Mouse (Mus musculus) adrenal gland, adult 2 months (tissue): ENCODE data around the gene Smg6. TPM values are rescaled to one million over a fixed set of nuclear protein-coding genes. Genes with fewer than 3 reads are reported as not detected.

Experiments used
- DNase-seq: peaks from one replicate; pipeline ENCODE4 v3.0.0; 2021
- polyA plus RNA-seq: library from polyadenylated mRNA; depleted of rRNA; stranded (reverse); fragments of >200 nt; gene quantifications from 2 replicates; pipeline ENCODE4 v1.2.3, GENCODE M21; 2012
- total RNA-seq, 2 experiments: library from RNA; stranded (reverse); gene quantifications; 2 replicates each; pipeline ENCODE4 v1.2.3; 2021

The Smg6 gene
- total and polyA plus RNA-seq, 3 experiments, result 19.7 to 32.6 (median 20.9) TPM

DNA sequence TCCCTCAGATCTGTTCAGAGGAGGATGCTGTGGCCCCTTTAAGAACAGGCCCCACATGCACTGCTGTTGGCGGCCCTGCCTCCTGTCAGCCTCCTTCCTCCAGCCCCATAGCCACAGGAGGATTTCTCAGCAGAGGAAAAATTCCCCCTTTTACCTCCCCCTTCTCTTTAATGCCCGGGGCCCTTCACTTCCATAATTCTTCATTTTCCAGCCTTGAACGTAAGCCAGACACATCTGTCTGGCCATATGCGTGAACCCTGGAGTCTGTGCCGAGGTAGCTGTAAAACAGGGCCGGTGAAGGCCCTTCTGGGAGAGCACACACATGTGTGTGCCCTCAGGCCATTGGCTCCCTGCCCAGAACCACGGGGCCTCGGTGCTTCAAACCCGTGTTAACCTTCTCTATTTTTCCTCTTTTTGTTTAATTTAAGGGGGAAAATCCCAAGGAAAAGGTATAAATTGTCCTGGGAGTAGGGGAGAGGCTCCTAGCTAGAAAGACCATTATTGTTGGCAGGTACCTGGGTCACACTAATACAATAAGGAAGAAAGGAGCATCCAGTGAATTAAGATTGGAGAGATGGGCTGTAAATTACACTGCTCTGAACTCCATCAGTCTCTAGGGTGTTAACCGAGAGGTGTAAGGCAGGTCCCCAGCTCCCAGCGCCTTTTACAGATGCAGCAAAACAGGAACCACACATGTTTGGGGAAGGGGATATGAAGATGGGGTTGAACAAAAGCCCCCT is 221.7 kb downstream of the Smg6 start:
- DNase-seq, result peak; percentile 51

DNA sequence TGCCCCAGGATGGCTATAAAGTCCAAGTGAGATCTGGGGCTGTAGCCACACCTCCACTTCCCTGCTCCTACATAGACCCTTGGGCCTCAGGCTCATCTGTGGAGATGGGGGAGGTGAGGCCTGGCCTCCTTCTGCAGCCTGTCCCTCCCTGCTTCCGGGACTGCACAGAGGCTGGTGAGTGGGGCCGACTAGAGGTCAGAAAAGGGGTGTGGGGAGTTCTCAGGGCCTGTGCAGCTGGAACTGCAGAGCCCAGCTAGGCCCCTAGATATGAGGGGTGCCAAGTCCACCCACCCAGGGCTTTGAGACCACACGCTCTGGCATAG is 222.2 kb downstream of the Smg6 start:
- DNase-seq, result no peak

DNA sequence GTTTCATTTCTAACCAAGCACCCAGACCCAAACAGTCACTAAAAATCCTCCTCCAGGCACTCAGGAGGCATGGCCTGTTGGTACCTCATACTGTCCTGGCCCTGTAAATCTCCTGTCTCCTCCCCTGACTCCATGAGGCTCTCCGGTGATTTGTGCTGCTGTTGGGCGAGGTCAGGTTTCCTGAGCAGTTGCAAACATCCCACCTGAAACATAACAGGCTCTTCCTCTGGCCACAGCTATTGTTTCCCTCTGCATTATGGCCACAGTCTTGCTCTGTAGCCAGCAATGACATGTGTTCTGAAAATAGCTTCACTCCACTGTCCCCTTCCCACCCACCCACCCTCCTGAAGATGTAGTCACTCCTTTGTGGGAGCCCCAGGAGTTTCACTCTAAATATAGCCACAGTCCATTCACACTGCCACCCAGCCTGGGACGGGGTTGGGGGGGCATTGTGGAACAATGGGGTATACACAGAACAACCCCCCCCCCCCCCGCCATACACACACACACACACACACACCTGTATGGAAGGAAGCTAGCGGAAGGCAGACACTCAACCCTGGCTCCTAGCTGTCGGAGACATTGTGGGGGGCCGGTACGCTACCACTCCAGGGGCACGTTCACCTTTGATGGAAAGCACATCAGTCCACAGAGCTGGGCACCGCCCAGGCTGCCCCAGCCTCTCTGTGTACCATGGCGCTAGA is 222.9 kb downstream of the Smg6 start:
- DNase-seq, result no peak

DNA sequence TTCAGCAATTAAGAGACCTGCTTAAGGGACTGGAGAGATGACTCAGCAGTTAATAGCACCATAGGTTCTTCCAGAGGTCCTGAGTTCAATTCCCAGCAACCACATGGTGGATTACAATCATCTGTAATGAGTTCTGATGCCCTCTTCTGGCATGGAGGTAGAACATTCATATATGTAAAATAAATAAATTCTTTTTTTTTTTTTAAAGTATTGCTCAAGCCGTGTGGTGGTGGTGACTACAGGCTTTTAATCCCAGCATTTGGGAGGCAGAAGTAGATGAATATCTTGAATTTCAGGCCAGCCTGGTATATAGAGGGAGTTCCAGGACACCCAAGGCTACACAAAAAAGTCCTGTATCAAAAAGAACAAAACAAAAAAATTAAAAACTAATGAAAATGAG is 224.7 kb downstream of the Smg6 start:
- DNase-seq, result no peak

DNA sequence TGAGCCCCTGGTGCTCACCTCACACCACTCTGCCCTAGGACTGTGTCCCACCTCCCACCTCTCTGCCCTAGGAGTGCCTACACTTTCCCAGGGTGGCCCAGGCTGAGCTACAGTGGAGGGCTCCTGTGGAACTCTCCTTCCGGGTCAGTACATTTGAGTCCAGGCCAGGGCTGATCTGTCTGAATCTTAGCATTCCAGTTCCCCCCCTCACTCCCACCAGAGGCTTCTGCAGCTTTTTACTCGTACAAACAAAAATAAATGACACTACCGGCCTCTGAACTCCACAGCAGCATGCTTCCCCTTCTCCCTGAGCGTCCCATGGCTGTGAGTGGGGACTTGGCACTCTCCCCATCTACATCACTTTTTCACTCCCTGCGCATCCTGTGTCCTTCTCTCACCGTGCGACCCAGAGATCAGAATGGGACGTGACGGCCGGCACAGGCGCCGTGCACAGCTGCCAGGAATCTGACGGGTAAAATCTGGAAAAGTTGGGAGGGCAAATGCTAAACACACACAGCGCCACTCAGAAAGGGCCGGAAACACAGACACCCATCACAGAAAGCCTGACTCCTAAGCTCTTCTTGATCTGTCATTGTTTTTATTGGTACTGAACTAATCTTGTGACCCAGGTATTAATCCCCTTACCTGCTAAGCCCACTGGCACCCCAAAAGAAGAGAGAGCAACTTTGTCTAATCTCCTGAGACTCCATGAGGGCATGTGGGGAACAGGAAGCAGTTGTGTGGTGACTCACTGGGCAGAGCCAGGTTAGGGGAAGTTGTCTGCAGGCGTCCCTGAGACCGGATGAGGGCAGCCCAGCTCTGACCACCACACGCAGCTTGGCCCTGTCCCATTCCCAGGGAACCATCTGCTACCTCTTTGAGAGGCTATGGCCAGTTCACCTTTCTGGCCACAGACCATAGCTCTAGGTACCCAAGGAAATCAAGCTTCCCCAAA is 227.3 kb downstream of the Smg6 start:
- peak; percentile 42 for DNase-seq

DNA sequence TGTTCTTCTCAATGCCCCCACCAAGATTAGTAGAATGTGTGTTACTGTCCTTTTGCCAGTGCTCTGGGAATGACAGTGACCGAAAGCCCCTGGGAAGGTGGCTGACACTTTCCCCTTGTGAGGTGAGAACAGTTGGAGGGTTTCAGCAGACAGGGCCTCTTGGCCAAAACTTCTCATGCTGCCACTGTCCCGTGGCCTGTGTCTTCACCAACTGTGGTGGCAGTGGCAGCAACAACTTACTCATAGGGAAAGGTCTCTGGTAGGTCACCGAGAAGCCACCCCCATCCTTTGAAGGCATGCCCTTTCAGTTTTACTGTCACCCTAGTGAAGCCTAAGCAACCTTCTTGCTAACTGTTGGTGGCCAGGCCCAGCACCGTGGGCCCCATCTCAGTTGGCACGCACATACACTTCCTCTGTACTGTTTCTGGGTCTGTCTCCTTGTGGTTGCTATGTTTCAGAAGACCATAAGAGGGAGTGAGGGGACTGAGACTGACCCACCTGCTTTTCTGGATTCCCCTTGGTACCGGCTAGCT is 228.5 kb downstream of the Smg6 start:
- no peak for DNase-seq

DNA sequence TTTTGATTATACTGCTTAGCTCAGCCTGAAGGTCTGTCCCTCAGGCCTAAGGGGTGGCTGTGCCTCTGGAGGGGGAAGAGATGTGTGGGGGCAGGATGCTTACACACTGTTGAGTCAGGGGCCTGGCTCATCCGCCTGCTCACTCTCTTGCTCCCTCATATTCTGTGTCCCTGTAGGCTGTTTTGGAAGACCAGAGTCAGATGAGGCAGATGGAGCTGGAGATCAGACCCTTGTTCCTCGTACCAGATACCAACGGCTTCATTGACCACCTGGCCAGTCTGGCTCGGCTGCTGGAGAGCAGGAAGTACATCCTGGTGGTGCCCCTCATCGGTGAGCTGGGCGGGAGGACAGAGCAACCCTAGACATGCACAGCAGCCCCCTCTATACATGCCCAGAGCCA is 230.4 kb downstream of the Smg6 start:
- DNase-seq, result no peak

DNA sequence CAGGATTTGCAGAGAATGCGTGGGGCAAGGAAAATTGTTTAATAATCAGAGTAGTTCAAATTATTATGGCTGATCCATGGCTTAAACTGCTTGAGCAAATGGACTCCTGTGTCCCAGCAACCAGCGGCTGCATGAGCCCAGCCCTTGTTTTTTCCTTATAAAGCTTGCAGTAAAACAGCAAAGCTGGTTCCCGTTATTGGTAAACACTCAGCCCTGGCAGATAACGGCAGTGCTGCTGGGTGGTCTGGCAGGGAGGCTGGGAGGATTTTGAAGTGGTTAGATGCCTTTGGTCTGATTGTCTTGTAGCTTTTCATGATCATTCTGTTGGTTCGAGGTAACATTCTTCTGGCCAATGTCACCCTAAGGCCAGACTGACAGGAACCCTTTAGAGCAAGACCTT is 230.8 kb downstream of the Smg6 start:
- DNase-seq, result no peak

DNA sequence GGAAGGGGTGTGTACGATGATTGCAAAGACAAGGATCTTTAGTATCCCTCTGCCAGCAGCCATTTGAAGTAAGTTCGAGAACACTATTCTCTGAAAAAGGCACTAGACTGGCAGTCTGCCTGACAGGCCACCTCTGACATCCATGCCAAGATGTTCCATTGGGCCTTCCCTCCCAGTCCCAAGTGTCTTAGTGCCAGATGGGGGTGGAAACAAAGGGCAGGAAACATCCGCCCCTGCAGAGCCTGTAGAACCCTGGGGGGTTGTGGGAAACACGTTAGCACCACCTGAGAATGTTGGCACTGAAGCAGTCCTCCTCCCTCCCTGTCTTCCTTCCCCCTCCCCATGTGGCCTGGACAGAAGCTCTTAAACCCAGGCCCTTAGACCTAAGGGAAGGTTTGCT is 231.4 kb downstream of the Smg6 start:
- no peak for DNase-seq

DNA sequence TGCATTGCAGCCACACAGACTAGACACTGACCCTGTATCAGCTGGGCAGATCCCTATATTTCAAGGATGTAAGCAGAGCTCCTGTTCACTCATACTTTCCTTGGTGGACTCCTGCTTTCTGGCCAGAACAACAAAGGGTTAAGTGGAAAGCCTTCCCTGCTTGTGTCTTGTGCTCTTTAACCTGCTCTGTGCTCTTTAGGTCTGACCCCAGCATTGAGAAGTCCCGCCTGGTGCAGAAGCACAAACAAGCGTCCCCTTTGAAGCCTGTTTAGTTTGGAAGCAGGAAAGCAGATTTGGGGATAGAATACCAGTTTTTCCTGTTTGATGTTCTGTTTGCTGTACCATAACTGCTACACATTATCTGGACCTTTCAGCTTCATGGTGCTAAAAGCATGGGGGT is 232.3 kb downstream of the Smg6 start:
- DNase-seq, result no peak

DNA sequence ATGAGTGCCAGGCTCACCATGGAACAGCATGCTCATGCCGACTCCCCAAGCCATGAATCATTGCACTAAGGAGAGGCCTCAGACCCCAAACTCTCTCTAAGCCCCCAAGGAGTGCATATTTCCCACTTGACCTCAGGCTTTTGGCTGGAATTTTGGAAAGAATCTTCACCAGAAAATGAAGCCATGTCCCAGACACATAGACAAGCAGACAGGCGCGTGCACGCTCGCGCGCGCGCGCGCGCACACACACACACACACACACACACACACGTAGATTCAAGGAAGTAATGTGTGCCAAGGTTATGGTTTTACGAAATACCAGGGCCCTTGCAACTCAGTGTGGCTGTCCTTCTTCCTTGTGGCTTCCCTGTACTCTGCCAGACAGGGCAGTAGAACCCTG is 232.8 kb downstream of the Smg6 start:
- peak; percentile 54 for DNase-seq

DNA sequence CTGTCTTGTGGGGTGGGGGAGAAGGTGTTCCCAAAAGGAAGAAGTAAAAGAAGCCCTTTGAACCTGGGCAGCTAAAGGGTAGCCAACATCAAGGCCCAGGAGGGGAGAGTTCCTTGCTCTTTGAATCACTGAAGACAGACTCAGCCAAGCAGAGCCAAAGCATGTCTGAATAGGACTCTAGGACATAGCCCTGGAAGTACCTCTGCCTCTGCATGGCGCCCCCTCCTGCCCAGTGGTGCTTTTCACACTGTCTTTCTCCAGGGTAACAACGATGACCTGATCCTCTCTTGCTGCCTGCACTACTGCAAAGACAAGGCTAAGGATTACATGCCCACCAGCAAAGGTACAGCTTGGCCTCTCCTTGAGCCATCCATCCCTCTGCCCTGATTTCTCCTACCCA is 233.9 kb downstream of the Smg6 start:
- DNase-seq, result peak; percentile 50

DNA sequence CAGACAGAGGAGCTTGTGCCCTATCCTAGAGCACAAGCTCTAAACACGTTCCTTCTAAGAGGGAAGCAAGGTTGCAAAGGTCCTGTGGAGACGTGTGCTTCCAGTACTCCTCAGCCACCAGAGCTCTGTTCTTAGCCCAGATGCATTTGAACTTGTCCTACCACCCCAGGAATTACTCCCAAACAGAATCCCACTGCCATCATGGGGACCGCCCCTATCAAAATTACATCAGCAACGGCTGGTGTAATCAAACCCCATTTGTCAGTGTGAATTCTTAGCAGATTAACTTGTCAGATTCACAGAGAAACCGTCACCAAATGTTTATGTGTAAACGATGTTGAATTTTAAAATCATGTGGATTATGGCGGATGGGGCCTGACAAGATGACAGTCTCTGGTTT is 235.3 kb downstream of the Smg6 start:
- DNase-seq, result no peak

DNA sequence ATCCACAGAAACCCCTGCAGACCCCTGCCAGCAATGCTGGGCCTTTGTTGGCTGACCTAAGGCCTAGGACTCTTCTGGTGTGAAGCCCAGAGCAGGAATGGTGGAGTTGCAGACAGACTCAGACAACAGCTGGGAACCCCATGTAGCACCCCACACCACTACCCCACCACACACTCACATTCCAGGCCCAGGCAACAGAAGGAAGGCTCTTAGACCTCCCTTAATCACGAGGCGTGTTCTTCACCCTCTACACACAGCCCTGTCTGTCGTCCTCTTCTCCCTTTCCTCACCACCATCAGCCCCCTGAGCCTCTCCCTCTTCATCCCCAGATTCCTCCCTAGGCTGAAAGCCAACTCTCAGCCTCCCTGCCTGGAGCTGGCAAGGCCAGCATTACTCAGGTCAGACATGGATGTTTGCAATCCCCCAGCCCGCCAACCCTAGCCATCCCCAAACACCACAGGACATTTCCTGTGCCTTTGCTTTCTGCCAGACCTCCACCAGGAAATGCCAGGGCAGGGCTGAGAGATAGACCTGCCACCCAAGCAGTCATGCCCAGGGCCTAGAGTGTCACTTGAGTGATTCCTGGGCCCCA is 235.9 kb downstream of the Smg6 start:
- DNase-seq, result no peak

DNA sequence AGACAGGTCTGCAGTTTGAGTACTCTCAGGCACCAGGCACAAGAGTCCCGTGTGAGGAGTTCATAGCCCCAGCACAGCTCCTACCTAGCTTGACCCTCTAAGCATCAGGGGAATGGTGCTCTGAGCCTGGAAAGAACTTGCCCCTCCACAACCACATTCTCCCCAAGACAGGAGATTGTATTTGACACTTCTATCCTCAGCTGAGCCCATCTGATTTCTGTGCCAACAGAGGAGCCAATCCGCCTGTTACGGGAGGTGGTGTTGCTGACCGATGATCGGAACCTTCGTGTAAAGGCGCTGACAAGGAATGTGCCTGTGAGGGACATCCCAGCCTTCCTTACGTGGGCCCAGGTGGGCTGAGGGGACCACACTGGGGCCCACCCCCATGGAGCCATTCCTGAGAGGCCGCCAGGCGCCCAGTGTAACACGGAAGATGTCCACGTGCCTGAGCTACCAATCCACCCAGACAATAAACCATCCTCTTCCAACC is 237.0 kb downstream of the Smg6 start:
- no peak for DNase-seq

DNA sequence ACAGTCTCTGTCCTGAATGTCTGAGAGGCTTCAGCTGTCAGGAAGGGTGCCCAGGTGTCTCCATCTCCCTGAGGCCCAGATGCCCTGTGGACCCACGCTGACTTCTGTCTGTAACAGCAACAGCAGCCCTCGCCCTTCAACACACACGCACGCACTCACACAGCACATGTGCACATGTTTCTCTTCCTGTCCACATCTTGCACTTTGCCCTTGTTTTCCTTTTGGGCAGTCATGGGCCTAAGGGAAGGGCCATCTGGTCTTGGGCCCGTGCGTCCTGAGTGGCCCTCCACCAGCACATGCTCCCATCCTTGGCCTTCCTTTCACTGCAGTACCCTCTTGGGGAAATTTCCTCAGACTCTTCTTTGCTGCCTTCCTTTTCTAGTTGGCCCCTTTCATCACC is 237.8 kb downstream of the Smg6 start:
- no peak for DNase-seq

DNA sequence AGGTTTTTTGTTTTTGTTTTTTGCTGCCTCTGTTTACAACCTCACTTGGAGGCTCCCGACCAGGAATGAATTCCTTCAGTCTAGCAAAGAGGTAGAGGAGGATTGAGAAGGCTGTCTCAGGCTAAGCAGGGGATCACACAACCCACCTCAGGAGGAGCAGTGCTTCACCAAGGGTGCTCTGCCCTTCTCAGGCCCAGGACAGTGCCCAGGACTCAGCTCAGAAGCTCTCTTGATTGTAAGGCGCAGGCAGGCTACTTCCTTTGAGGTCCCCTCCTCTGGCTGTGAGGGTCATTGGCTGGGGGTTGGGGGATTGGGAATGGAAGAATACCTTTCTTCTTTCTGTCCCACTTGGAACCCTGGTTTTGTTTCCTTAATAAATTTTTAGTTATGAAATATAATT is 238.4 kb downstream of the Smg6 start:
- no peak for DNase-seq

DNA sequence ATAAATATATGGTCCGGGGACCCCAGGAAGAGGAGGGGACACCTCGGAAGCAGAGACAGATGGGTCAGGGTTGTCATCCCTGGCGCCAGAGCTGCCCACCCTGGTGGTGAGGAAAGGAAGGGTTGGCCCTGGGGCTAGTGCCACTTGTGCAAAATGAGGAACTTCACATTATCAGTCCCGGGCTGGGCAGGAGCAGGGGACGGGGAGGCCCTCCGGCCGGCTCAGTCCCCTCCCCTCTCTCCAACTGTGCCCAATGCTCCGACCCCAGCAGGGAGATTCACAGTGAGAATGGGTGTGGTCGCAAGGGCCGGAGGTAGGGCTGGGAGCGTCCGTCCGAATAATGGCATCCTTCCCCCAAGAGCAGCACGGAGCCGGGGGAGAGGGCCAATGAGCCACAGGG is 239.1 kb downstream of the Smg6 start:
- DNase-seq, result no peak

DNA sequence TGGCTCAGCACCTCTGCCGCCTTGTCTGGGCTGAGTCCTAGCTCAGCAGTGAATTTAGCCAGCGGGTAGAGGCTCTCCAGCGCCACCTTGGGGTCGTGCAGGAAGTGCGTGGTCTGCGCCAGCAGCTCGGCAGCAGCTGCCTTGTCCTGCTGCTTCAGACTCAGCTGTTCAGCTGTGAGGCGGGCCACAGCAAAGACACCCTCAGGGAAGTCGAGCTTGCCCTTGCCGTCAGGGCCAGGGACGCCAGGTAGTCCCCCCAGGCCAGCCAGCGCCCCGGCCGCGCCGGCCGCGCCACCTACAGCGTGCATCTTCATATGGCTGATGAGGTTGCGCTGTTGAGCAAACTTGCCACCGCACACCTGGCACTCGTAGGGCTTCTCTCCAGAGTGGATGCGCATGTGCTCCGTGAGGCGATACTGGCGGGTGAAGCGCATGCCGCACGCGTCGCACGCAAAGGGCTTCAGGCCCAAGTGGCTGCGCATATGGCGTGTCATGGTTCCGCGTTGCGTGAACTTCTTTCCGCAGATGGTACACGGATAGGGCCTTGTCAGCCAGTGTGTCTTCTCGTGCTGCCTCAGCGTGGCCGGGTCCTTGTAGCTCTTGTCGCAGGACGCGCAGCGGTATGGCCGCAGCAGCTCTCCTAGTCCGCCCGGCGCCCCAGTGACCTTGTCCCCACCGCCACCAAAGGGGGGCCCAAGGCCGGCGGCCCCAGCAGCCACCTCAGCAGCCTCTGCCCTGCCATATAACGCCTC is 240.0 kb downstream of the Smg6 start:
- DNase-seq, result peak; percentile 89

DNA sequence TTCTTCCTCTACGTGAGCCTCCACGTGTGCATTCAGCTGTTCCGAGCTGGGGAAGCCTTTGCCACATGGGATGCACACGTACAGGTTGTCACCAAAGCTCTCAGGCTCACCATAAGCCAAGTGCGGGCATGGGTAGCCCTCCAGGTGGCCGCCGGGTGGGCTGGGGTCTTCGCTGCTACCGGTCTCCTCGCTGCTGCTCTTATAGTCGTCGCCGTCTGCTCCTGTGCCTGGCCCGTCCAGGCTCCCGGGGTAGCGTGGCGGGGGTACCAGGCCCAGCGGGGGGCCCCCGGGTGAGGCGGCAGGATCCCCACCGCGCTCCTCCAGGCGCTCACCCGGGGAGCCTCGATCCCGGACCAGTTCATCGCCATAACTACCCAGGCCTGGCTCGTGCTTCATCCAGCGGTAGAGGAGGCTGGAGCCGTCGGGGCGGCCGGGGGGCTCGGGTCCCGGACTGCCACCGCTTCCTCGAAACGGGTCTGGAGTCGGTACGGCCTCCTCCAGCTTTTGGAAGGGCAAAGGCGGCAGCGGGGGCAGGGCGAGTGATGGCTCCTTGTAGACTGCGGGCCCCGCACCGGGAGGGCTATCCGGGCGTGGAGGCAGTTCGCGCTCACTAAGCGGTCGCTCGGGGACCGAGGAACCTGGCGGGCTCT is 240.7 kb downstream of the Smg6 start:
- peak; percentile 45 for DNase-seq
